Mouse (Mus musculus): ENCODE measurements around the gene Fhit. TPM values are rescaled to one million over a fixed set of nuclear protein-coding genes. Genes with fewer than 3 reads are reported as not detected.

Fhit gene
- total RNA-seq, 2 experiments from 2014 or later = 0.62 to 10.4 TPM

- no peak for ATAC-seq (replicated peaks; ENCODE audit: poor library complexity, severe bottlenecking)
Measured at GRCm38 (mm10) chr14:9547952-9548351, 1613.9 kb downstream of the Fhit start.

GRCm38 (mm10) chr14:9544364-9544763, 1617.5 kb downstream of the Fhit start:
- no peak for ATAC-seq (replicated peaks; ENCODE audit: poor library complexity, severe bottlenecking)

DNA sequence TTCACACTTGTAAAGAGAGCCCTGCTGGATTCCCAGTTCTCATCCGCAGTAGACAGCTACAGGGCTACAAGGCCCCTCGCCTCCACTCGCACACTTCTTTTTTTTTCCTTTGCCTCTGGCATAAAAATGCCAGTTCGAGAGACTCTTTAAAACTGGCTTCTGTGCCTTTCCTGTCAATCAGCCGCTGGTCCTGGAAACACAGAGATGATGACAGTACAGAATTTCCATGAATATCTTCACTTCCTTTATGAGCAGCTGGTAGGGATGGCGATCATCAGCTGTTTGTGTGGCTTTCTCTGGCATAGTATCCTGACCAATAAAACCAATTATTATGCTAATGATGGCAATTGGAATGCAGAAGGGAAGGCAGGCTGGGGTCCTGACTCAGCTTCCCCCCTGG, 1626.3 kb downstream of the Fhit start:
- ATAC-seq (replicated peaks; ENCODE audit: poor library complexity, severe bottlenecking) = no peak

DNA sequence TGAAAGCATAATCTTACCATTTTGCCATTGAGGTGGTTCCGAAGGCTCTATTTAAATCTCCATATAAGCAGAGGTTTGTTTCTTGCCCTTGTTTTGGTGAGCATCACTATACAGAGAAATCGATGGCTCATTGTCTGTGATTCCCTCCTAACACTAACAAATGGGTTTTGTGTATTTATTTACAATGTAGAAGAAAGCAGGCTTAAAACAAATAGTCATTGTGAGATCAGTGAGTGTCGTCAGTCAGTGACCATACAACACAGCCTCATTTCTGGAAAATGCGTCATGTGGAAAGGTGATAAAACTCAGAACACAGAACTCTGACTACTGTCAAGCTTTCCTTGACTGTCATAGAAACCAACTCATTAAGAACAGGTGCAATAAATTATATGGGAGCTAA, 1632.6 kb downstream of the Fhit start:
- no peak for ATAC-seq (replicated peaks; ENCODE audit: poor library complexity, severe bottlenecking)

GRCm38 (mm10) chr14:9526136-9526535, 1635.7 kb downstream of the Fhit start:
- no peak for ATAC-seq (replicated peaks; ENCODE audit: poor library complexity, severe bottlenecking)

GRCm38 (mm10) chr14:9517651-9518050, 1644.2 kb downstream of the Fhit start:
- no peak for ATAC-seq (replicated peaks; ENCODE audit: poor library complexity, severe bottlenecking)

DNA sequence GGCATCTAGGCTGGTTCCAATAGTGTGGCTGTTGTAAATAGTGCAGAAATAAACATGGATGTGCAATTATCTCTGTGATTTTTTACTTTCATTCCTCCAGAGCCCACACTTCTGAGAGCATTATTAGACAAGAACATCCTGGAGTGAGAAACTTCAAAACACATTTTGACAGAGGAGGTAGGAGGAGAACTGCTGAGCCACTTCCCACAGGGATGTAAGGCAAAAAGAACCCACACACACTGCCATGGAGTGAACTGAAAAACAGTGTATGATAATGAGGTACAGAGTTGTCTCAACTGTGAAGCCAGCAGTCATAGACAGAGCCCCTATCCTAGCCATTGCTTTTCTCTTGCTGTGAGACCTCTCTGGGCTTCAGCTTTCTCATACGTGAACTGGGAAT, 1652.2 kb downstream of the Fhit start:
- no peak for ATAC-seq (replicated peaks; ENCODE audit: poor library complexity, severe bottlenecking)

Other genes starting within 250 kb of the Fhit start
- gene Gm3839, start 194.7 kb upstream of the Fhit start, total RNA-seq (2014; fragmentation: Nextera tagmentation) = 1.1 and 1.6 TPM in 2 replicates
- 0.82 and 1.5 TPM in 2 replicates for gene Gm3839, start 194.7 kb upstream of the Fhit start, total RNA-seq (2017)